10 mouse cellular contexts compared by ENCODE assay signal in the genomic region with DNA sequence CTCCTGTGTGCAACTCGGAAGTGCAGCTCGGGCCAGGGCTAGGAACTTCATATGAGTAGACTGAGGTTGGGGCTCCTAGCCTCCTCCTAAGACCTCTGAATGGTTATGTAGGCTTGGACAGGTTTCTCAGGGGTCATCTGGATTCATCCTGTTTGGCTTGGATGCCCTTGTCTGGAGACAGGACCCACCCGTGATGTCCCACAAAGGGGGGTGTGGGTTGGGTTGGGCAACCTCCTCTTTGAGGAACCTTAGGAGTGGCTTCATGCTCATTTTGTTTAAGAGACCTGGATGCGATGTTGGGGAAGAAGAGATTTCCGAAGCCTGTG. TPM values are rescaled to one million over a fixed set of nuclear protein-coding genes. Genes with fewer than 3 reads are reported as not detected.
DNase-seq lines count a peak whose midpoint lies in the region; ATAC-seq and TF ChIP-seq lines count a peak whose summit lies in the region.
"Had no signal": no experiment of that assay in that cellular context is flagged by ENCODE, and none has a peak within 500 bp of the region (broad histone marks: within the 10 kb centered on the region; RNA-seq: fewer than 3 reads in every experiment).

No protein-coding gene starts in this region.

- peaks cover 37% of the 10 kb centered on the region for H3K36me3 ChIP-seq in forebrain, embryonic 13.5 days (ENCODE audit: poor library complexity, severe bottlenecking)
- peaks cover 11% of the 10 kb centered on the region for H3K36me3 ChIP-seq in forebrain, embryonic 16.5 days (ENCODE audit: control insufficient read depth, insufficient read depth)
- H3K36me3 ChIP-seq in E14TG2a.4 (ENCODE audit: insufficient read depth, low read length) = peaks cover 58% of the 10 kb centered on the region
- H3K36me3 ChIP-seq in heart, embryonic 14.5 days (ENCODE audit: control insufficient read depth, insufficient read depth, low read length) = peaks cover 61% of the 10 kb centered on the region
- peaks cover 65% of the 10 kb centered on the region for H3K36me3 ChIP-seq in liver, embryonic 13.5 days

- peaks cover 46% of the 10 kb centered on the region for H3K4me1 ChIP-seq in forebrain, embryonic 13.5 days
- H3K4me1 ChIP-seq in forebrain, embryonic 16.5 days (replicated peaks; ENCODE audit: control insufficient read depth, insufficient read depth, low read length) = peaks cover 36% of the 10 kb centered on the region
- H3K4me1 ChIP-seq in E14TG2a.4 (replicated peaks; ENCODE audit: low read depth, low read length) = peaks cover 91% of the 10 kb centered on the region
- peaks cover 27 to 35% of the 10 kb centered on the region in 2 experiments for H3K4me1 ChIP-seq in heart, embryonic 14.5 days (ENCODE audit: control insufficient read depth in 2 of 2, insufficient read depth in 2 of 2, low read length in 2 of 2)
- H3K4me1 ChIP-seq in liver, embryonic 13.5 days (replicated peaks) = peaks cover 83% of the 10 kb centered on the region

- peak overlapping the region; percentile 97 for H3K4me2 ChIP-seq in forebrain, embryonic 13.5 days
- H3K4me2 ChIP-seq in forebrain, embryonic 16.5 days (ENCODE audit: low read length) = no peak overlapping the region
- H3K4me2 ChIP-seq in heart, embryonic 14.5 days (ENCODE audit: low read length) = peak overlapping the region; percentile 88
- H3K4me2 ChIP-seq in liver, embryonic 13.5 days = peak overlapping the region; percentile 97

- H3K27ac ChIP-seq in forebrain, embryonic 13.5 days = peak overlapping the region; percentile 90
- no peak overlapping the region for H3K27ac ChIP-seq in forebrain, embryonic 16.5 days (ENCODE audit: low read length)
- H3K27ac ChIP-seq in heart, embryonic 14.5 days (replicated peaks in 1 of 2; ENCODE audit: control insufficient read depth in 1 of 2, insufficient read depth in 1 of 2, low read depth in 2 of 2, low read length in 2 of 2) = peak overlapping the region; percentile 97
- H3K27ac ChIP-seq in liver, embryonic 13.5 days = peak overlapping the region; percentile 100

- 51% methylated on average over 5 of the region's 5 CpGs for WGBS in forebrain, embryonic 13.5 days
- WGBS in forebrain, embryonic 16.5 days = 62% methylated on average over 5 of the region's 5 CpGs
- WGBS in heart, embryonic 14.5 days = 49% methylated on average over 5 of the region's 5 CpGs
- 39% methylated on average over 5 of the region's 5 CpGs for WGBS in liver, embryonic 13.5 days (ENCODE audit: insufficient replicate concordance)

- no peaks in the 10 kb centered on the region for H3K27me3 ChIP-seq in forebrain, embryonic 13.5 days
- H3K27me3 ChIP-seq in forebrain, embryonic 16.5 days (replicated peaks; ENCODE audit: control insufficient read depth, insufficient read depth, low read length) = no peaks in the 10 kb centered on the region
- H3K27me3 ChIP-seq in E14TG2a.4 (ENCODE audit: insufficient read depth, low read length) = no peaks in the 10 kb centered on the region
- no peaks in the 10 kb centered on the region for H3K27me3 ChIP-seq in heart, embryonic 14.5 days (ENCODE audit: control insufficient read depth, insufficient read depth, low read length)
- H3K27me3 ChIP-seq in liver, embryonic 13.5 days = no peaks in the 10 kb centered on the region

- TF ChIP-seq CTCF in E14TG2a.4 (conservative IDR thresholded peaks at IDR 0.05; ENCODE audit: low read length) = no peak

- ATAC-seq in forebrain, embryonic 13.5 days = no peak
- ATAC-seq in forebrain, embryonic 16.5 days = no peak
- ATAC-seq in heart, embryonic 14.5 days (ENCODE audit: insufficient number of reproducible peaks, insufficient read depth, low FRiP score, low read depth) = no peak
- ATAC-seq in liver, embryonic 13.5 days (ENCODE audit: low read depth) = no peak

- H3K9ac ChIP-seq in forebrain, embryonic 13.5 days = peak overlapping the region; percentile 78; the same call in 1 of the 2 replicates
- H3K9ac ChIP-seq in forebrain, embryonic 16.5 days (replicated peaks; ENCODE audit: low read depth, low read length) = no peak overlapping the region
- H3K9ac ChIP-seq in heart, embryonic 14.5 days (ENCODE audit: low read length) = peak overlapping the region; percentile 97
- peak overlapping the region; percentile 89 for H3K9ac ChIP-seq in liver, embryonic 13.5 days

- H3K4me3 ChIP-seq in forebrain, embryonic 13.5 days = 0 out of 2 replicates have a peak overlapping the region, but pooled peaks have one; percentile 73
- no peak overlapping the region for H3K4me3 ChIP-seq in forebrain, embryonic 16.5 days (replicated peaks; ENCODE audit: low read length)
- peak overlapping the region; percentile 92 for H3K4me3 ChIP-seq in E14TG2a.4 (replicated peaks; ENCODE audit: low read length)
- peak overlapping the region; percentile 81 to 99 for H3K4me3 ChIP-seq in heart, embryonic 14.5 days (ENCODE audit: control insufficient read depth in 1 of 2, insufficient read depth in 1 of 2, low read depth in 1 of 2, low read length in 2 of 2)
- peak overlapping the region; percentile 72 for H3K4me3 ChIP-seq in liver, embryonic 13.5 days (replicated peaks)

- H3K9me3 ChIP-seq in forebrain, embryonic 13.5 days (replicated peaks) = no peaks in the 10 kb centered on the region
- H3K9me3 ChIP-seq in forebrain, embryonic 16.5 days (ENCODE audit: control insufficient read depth, low read length) = no peaks in the 10 kb centered on the region
- no peaks in the 10 kb centered on the region for H3K9me3 ChIP-seq in E14TG2a.4 (ENCODE audit: low read length)
- H3K9me3 ChIP-seq in heart, embryonic 14.5 days (ENCODE audit: control insufficient read depth, low read length) = no peaks in the 10 kb centered on the region
- H3K9me3 ChIP-seq in liver, embryonic 13.5 days (replicated peaks) = no peaks in the 10 kb centered on the region

- no peak for DNase-seq in liver, embryonic 13.5 days
- no peak for DNase-seq in frontal cortex, adult 2 months (ENCODE audit: extremely low spot score in 1 of 2, low spot score in 1 of 2)
- no peak for DNase-seq in layer of hippocampus, postnatal 10 days (ENCODE audit: low spot score in 2 of 2)
- DNase-seq in embryo, embryonic 9.5 days (ENCODE audit: extremely low spot score) = no peak
- DNase-seq: cerebellum, adult 18-20 months; kidney, postnatal 14 days had no signal

RNA-seq across cellular contexts. Expression of gene Bysl, which starts 14.5 kb away (rescaled TPM):
- polyA plus RNA-seq in forebrain, embryonic 13.5 days (2015; fragmentation: Nextera tagmentation; extraction: Ambion mirVana) = 29.7 and 33.2 TPM in 2 replicates
- polyA plus RNA-seq in forebrain, embryonic 16.5 days (2015; fragmentation: Nextera tagmentation; extraction: Ambion mirVana) = 32.9 and 36.1 TPM in 2 replicates
- polyA plus RNA-seq in heart, embryonic 14.5 days (2014; fragmentation: Nextera tagmentation; extraction: Ambion mirVana) = 18.3 and 18.7 TPM in 2 replicates
- 28.0 and 28.4 TPM in 2 replicates for polyA plus RNA-seq in liver, embryonic 13.5 days (2015; fragmentation: Nextera tagmentation; extraction: Ambion mirVana)
- polyA plus RNA-seq in frontal cortex, adult 2 months (2012; rRNA removed) = 18.0 TPM in 2 replicates
- 10 to 100 TPM; 24.5 to 24.9 TPM for total RNA-seq in layer of hippocampus, postnatal 10 days (2021)

RNA-seq across cellular contexts. Expression of gene Med20, which starts 14.6 kb away (rescaled TPM):
- polyA plus RNA-seq in forebrain, embryonic 13.5 days (2015; fragmentation: Nextera tagmentation; extraction: Ambion mirVana) = 42.6 and 45.2 TPM in 2 replicates
- polyA plus RNA-seq in forebrain, embryonic 16.5 days (2015; fragmentation: Nextera tagmentation; extraction: Ambion mirVana) = 51.6 and 51.8 TPM in 2 replicates
- 28.6 and 30.9 TPM in 2 replicates for polyA plus RNA-seq in heart, embryonic 14.5 days (2014; fragmentation: Nextera tagmentation; extraction: Ambion mirVana)
- polyA plus RNA-seq in liver, embryonic 13.5 days (2015; fragmentation: Nextera tagmentation; extraction: Ambion mirVana) = 26.0 and 26.1 TPM in 2 replicates
- polyA plus RNA-seq in frontal cortex, adult 2 months (2012; rRNA removed) = 33.2 and 34.6 TPM in 2 replicates
- total RNA-seq in layer of hippocampus, postnatal 10 days (2021) = 10 to 100 TPM; 23.9 to 24.8 TPM

RNA-seq across cellular contexts. Expression of gene Gm20517, which starts 14.6 kb away (rescaled TPM):
- 1.7 and 3.0 TPM in 2 replicates for polyA plus RNA-seq in forebrain, embryonic 13.5 days (2015; fragmentation: Nextera tagmentation; extraction: Ambion mirVana)
- 2.3 and 2.9 TPM in 2 replicates for polyA plus RNA-seq in forebrain, embryonic 16.5 days (2015; fragmentation: Nextera tagmentation; extraction: Ambion mirVana)
- polyA plus RNA-seq in heart, embryonic 14.5 days (2014; fragmentation: Nextera tagmentation; extraction: Ambion mirVana) = 1.7 and 2.2 TPM in 2 replicates
- 1.8 TPM in 2 replicates for polyA plus RNA-seq in liver, embryonic 13.5 days (2015; fragmentation: Nextera tagmentation; extraction: Ambion mirVana)
- 3.5 and 3.7 TPM in 2 replicates for polyA plus RNA-seq in frontal cortex, adult 2 months (2012; rRNA removed)
- 10 to 100 TPM in 1 of 2 experiments, 1 to 10 TPM in 1; 6.6 to 10.1 TPM for total RNA-seq in layer of hippocampus, postnatal 10 days (2021)

RNA-seq across cellular contexts. Expression of gene Usp49, which starts 33.7 kb away (rescaled TPM):
- polyA plus RNA-seq in forebrain, embryonic 13.5 days (2015; fragmentation: Nextera tagmentation; extraction: Ambion mirVana) = 10.2 and 11.2 TPM in 2 replicates
- 8.6 and 9.1 TPM in 2 replicates for polyA plus RNA-seq in forebrain, embryonic 16.5 days (2015; fragmentation: Nextera tagmentation; extraction: Ambion mirVana)
- polyA plus RNA-seq in heart, embryonic 14.5 days (2014; fragmentation: Nextera tagmentation; extraction: Ambion mirVana) = 3.0 and 3.2 TPM in 2 replicates
- 3.3 and 4.1 TPM in 2 replicates for polyA plus RNA-seq in liver, embryonic 13.5 days (2015; fragmentation: Nextera tagmentation; extraction: Ambion mirVana)
- polyA plus RNA-seq in frontal cortex, adult 2 months (2012; rRNA removed) = 12.4 and 13.1 TPM in 2 replicates
- 10 to 100 TPM; 11.3 to 13.2 TPM for total RNA-seq in layer of hippocampus, postnatal 10 days (2021)
